Mouse (Mus musculus): ENCODE measurements at regions not wholly inside any gene's neighbourhood (a gene's known extent, or its start where the extent isn't known, plus 50 kb on each side); places are given as distances from the start of the nearest gene placed in this dataset.

DNA sequence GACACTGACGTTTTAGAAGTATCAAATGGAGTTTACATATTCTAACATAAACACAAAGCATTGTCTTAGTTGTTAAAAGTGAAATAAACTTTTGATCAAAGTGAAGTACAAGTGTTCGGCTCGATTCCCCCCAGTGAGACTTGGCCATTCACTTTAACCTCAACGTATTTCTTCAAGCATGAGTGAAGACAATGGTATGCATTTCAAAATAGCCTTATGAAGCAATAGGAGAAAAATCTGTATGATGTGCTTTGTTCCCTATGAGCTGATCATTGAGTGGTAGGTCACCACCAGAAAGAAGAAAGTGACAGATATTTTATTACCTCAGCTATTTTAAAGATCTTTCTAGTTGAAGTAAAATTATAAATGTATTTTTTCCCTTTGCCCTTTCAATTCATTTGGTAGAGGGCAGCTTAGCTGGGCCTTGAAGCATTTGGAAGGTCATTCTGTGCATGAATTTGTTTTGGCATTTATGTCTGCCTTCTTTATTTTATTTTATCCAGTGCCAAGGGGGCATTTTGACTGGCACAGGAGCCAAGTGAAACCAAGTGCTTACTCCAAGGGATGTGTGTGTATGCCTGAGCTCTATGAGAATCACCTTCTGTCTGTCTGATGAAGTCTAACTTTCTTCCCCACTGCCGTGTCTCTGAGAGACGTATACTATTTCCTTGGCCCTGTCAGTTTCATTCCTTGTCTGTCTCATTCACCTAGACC, 386.8 kb upstream of the A1bg start:
- no peak for DNase-seq (ENCODE audit: extremely low spot score in 1 of 2, low spot score in 1 of 2)

DNA sequence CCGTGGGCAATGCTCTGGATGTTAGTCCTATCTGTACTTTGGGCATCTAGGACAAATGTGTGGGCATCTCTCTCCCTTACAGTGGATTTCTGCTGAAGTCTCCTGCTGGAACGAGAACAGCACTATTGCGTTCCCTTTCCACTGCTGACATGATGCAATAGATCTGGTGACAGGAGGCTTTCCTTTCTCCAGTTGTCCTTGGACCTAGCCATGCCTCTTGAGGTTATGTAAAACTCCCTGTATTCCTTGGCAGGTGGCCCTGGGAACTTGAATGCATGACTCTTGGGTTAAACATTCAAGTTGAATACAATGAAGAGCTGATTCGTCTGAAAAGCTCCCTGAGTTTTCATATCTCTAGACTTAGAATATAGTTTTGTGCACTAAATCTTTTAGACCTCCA, 386.1 kb upstream of the A1bg start:
- DNase-seq (ENCODE audit: extremely low spot score in 1 of 2, low spot score in 1 of 2) = no peak

DNA sequence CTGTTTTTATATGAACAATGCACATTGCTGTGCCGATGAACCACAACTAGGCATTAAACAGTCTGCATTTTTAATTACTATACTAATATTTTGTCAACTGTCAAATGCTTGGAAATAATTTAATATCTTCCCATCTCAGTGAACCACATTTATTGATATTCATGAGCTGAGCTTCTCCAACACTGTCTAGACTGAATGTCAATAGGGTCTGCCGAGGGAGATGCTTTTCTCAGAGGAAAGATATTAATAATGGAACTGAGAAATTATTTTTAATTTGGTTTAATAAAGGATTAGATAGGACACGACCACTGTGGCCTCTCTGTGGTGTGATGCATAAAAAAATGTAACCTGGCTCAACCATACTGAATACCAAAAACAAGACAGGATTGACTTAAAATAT, 381.7 kb upstream of the A1bg start:
- no peak for DNase-seq (ENCODE audit: extremely low spot score in 1 of 2, low spot score in 1 of 2)

GRCm38 (mm10) chr15:61299796-61300195, 377.0 kb upstream of the A1bg start:
- no peak for DNase-seq (ENCODE audit: extremely low spot score in 1 of 2, low spot score in 1 of 2)

- no peak for DNase-seq (ENCODE audit: extremely low spot score in 1 of 2, low spot score in 1 of 2)
These were observed 374.8 kb upstream of the A1bg start for GRCm38 (mm10) chr15:61297447-61298208.

DNA sequence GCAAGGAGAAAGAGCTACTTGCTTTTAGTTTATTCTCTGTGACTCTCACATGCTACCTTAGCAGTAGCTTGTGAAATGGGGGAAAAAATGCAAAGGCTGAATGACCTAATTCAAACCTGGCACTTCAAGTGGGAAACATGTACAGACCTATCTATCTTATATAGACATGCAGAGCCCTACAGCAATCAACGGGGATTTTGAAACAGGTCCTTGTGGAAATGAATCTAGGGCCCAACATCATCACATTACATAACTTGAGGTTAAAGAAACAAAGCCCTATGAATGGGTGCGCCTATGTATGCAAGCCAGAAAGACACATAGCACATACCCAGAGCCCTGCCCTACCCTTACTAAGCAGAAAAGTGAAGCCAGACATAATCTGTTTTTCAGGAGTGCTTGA, 371.8 kb upstream of the A1bg start:
- DNase-seq (ENCODE audit: extremely low spot score in 1 of 2, low spot score in 1 of 2) = no peak

DNA sequence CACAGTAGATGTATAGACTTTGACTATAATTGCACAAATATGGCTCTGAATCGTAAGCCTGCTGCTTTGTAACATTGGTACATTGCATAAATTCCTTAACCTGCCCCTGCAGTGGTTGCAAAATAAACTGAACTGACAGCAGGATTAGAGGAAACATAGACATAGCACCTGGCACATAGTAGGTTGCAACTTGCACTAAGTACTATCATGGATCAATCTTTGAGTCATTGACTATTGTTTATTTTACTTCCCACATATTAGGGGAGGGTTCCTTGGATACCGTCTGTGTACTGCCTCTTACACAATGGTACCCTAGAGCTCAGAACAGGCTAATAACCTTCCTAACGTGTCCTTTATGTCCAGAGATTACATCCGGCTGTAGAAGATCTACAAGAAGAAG, 371.3 kb upstream of the A1bg start:
- DNase-seq (ENCODE audit: extremely low spot score in 1 of 2, low spot score in 1 of 2) = no peak

GRCm38 (mm10) chr15:61268766-61269165, 346.0 kb upstream of the A1bg start:
- no peak for DNase-seq (ENCODE audit: extremely low spot score in 1 of 2, low spot score in 1 of 2)

- DNase-seq (ENCODE audit: extremely low spot score in 1 of 2, low spot score in 1 of 2) = no peak
These were observed 336.2 kb upstream of the A1bg start for GRCm38 (mm10) chr15:61259047-61259446.

- DNase-seq (ENCODE audit: extremely low spot score in 1 of 2, low spot score in 1 of 2) = no peak
These were observed 321.7 kb upstream of the A1bg start for GRCm38 (mm10) chr15:61244511-61244910.

DNA sequence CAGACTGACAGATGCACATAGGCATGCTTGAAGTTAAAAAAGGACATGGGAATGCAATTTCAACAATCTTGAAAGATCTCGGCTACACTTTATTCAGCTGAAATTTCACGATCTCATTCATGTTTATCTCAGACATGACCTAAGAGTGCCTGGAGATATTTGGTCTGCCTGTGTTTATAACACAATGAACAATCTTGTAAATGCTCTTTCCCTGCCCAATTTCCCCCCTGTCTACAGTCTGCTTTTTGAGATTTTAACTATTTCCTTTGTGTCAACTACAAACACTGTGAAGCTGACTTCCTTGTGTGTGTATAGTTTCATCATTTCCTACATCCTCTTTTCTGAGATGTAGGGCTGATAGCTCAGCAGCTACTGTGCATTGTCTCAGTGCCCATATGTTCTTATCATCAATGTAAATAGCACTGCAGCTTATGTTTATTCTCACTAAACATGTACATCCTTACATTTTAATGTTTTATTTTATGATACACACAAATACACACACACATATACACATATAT, 319.4 kb upstream of the A1bg start:
- no peak for DNase-seq (ENCODE audit: extremely low spot score in 1 of 2, low spot score in 1 of 2)

DNA sequence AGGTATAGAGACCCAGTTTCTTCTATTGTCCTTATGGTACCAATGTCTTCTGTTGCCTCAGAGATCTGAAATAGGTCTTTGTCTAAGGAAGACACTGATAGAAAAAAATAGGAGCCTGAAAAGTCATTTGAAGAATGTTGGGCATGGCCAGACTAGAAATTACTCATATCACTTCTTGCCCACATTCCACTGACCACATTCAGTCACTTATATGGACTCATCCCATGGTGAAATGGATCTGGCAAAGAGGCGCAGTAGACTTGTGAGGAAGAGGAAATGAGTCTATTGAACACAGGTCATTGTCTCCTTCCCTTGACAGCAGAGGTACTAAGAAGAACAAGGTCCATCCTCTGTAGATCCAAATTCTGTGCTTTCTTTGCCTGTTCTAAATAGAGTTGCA, 318.9 kb upstream of the A1bg start:
- no peak for DNase-seq (ENCODE audit: extremely low spot score in 1 of 2, low spot score in 1 of 2)

DNA sequence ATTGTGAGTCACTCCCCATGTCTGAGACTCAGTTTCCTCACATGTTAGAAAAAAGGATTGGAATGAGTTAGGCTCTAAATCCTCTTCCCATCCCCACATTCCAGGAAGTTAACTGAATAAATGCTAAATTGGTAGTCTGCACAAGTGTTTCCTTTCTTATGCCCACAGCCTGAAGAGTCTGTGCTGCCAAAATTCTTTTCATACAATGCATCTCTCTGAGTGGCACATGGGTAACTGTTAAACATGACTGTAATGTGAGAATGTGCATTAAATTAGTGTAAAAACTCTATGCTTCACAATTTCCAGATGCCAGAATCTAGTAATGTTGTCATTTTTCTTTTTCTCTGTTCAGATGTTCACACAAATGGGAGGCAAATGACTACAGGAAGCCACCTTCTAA, 317.5 kb upstream of the A1bg start:
- peak in 1 of 2 experiments; percentile 10 for DNase-seq (ENCODE audit: extremely low spot score in 1 of 2, low spot score in 1 of 2)

- no peak for DNase-seq (ENCODE audit: extremely low spot score in 1 of 2, low spot score in 1 of 2)
These were observed 316.6 kb upstream of the A1bg start for GRCm38 (mm10) chr15:61239414-61239813.

DNA sequence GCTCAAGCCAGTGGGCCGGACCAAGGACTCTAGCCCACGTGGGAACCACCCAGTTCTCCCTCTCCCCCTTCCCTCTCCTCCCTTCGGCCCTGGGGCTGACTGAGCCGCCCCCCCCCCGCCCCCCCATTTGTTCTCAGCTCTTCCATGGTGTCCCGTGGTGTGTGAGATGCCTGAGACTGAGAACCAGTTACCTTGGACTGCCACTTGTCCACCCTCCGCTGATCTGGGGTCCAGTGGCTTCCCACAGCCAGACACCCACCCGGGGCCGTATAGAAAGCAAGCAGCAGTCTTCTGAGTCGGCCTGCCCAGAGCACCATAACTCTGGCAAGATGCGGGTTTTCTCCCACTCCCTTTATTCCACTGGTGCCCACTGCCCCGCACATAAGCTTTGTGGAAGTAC, 316.2 kb upstream of the A1bg start:
- DNase-seq (ENCODE audit: extremely low spot score in 1 of 2, low spot score in 1 of 2) = no peak

GRCm38 (mm10) chr15:61229579-61229978, 306.8 kb upstream of the A1bg start:
- DNase-seq (ENCODE audit: extremely low spot score in 1 of 2, low spot score in 1 of 2) = no peak

GRCm38 (mm10) chr15:61222923-61223322, 300.1 kb upstream of the A1bg start:
- DNase-seq (ENCODE audit: extremely low spot score in 1 of 2, low spot score in 1 of 2) = no peak

DNA sequence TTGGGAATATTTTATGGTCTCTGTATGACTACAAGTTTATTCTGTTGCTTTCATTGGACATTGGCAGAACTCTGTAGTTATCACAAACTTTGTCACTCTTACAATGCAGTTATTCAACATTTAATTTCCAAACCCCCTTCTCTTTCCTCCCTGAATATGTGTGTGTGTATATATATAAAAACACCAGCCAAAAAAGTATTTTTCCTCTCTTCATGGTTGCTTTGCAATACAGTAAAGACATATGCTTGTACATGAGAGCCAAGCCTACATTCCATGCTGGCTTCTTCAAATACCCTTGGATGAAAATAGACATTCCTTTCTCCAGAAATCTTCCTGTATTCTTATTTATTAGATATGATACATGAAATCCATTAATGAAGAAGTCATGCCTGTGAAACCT, 287.3 kb upstream of the A1bg start:
- DNase-seq (ENCODE audit: extremely low spot score in 1 of 2, low spot score in 1 of 2) = no peak

DNA sequence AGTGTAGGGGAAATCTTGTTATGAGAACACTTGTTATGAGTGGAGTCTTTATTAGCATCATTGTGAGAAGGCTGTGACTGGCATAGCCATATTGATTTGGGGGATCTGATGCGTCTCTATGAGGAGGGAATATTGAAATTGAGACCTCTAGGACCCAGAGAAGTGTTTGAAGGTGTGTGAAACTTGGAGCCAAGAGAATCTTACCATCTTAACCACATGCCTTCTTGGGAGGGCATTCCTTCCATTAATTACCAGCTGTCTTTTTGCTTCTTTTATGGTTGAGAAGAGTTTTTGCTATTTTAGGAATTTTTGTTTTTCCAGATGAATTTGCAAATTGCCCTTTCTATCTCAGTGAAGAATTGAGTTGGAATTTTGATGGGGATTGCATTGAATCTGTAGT, 267.2 kb upstream of the A1bg start:
- DNase-seq (ENCODE audit: extremely low spot score in 1 of 2, low spot score in 1 of 2) = no peak

- peak in 1 of 2 experiments; percentile 6 for DNase-seq (ENCODE audit: extremely low spot score in 1 of 2, low spot score in 1 of 2)
These were observed 266.7 kb upstream of the A1bg start for GRCm38 (mm10) chr15:61189481-61189880.

GRCm38 (mm10) chr15:61184597-61184963, 261.8 kb upstream of the A1bg start:
- no peak for DNase-seq (ENCODE audit: extremely low spot score in 1 of 2, low spot score in 1 of 2)

All from frontal cortex, adult 2 months (tissue).